Mouse (Mus musculus) bone marrow macrophage, adult 2 months (primary cell): ENCODE results near the gene Naa40. TPM values are rescaled to one million over a fixed set of nuclear protein-coding genes. Genes with fewer than 3 reads are reported as not detected.
A peak's percentile ranks its signal among the peaks of the same experiment; 100 is the strongest.

ENCODE experiments used
- H3K27ac ChIP-seq: 2 replicates; pipeline ENCODE4 v1.5.1; 2012; ENCODE audit warnings: low read depth, low read length; ENCODE audit not compliant: insufficient read depth
- H3K4me1 ChIP-seq: 2 replicates; pipeline ENCODE4 v1.6.1; 2012; ENCODE audit warnings: low read length; ENCODE audit not compliant: control insufficient read depth, insufficient read depth
- H3K4me3 ChIP-seq: 2 replicates; pipeline ENCODE4 v1.5.1; 2012; ENCODE audit warnings: mild to moderate bottlenecking, low read length, moderate library complexity; ENCODE audit not compliant: insufficient read depth
- CTCF ChIP-seq: IDR thresholded peaks from 2 replicates; pipeline ENCODE4 v1.5.1; 2012; ENCODE audit warnings: low read depth, mild to moderate bottlenecking, low read length, moderate library complexity
- POLR2A ChIP-seq: IDR thresholded peaks from 2 replicates; pipeline ENCODE4 v1.6.1; 2012; ENCODE audit warnings: mild to moderate bottlenecking, low read depth, low read length, borderline replicate concordance
- polyA plus RNA-seq: library from polyadenylated mRNA; stranded (reverse); fragments of >200 nt; gene quantifications from 2 replicates; pipeline ENCODE4 v1.2.4, GENCODE M21; 2012; ENCODE audit not compliant: missing spikeins, insufficient read depth, insufficient read length

The Naa40 gene
- polyA plus RNA-seq, 1 experiment: 27.4 TPM

GRCm38 (mm10) chr19:7199089-7199488 is 41.9 kb downstream of the Naa40 start:
- Histone ChIP-seq H3K4me1 (peaks cover 3% of the 10 kb centered on the region), H3K4me3 (no peak overlapping the region), H3K27ac (no peak overlapping the region)
- TF ChIP-seq CTCF: no peak
- TF ChIP-seq POLR2A: no peak

GRCm38 (mm10) chr19:7197445-7197844 is 43.5 kb downstream of the Naa40 start:
- TF ChIP-seq POLR2A: no peak
- TF ChIP-seq CTCF: no peak
- Histone ChIP-seq H3K27ac (no peak overlapping the region), H3K4me1 (no peaks in the 10 kb centered on the region), H3K4me3 (no peak overlapping the region)

DNA sequence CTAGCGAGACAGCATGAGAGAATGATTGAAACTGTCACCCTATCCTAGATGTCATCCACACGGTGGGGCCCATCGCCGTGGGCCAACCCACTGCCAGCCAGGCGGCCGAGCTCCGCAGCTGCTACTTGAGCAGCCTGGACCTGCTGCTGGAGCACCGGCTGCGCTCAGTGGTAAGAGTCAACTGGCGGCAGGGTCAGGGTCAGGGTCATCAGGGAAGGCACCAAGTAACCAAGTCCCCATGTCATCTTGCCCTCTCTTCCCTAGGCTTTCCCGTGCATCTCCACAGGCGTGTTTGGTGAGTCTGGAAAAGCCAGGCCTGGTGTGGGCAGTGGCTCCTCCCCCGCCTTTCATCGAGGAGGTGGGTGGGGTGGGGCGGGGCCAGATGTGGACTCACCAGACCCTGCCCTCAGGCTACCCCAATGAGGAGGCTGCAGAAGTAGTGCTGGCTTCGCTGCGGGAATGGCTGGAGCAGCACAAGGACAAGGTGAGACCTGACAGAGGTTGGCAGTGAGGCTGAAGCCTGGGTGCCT is 44.2 kb downstream of the Naa40 start:
- Histone ChIP-seq H3K4me1 (no peaks in the 10 kb centered on the region), H3K4me3 (no peak overlapping the region), H3K27ac (no peak overlapping the region)
- TF ChIP-seq CTCF: no peak
- no peak for TF ChIP-seq POLR2A

DNA sequence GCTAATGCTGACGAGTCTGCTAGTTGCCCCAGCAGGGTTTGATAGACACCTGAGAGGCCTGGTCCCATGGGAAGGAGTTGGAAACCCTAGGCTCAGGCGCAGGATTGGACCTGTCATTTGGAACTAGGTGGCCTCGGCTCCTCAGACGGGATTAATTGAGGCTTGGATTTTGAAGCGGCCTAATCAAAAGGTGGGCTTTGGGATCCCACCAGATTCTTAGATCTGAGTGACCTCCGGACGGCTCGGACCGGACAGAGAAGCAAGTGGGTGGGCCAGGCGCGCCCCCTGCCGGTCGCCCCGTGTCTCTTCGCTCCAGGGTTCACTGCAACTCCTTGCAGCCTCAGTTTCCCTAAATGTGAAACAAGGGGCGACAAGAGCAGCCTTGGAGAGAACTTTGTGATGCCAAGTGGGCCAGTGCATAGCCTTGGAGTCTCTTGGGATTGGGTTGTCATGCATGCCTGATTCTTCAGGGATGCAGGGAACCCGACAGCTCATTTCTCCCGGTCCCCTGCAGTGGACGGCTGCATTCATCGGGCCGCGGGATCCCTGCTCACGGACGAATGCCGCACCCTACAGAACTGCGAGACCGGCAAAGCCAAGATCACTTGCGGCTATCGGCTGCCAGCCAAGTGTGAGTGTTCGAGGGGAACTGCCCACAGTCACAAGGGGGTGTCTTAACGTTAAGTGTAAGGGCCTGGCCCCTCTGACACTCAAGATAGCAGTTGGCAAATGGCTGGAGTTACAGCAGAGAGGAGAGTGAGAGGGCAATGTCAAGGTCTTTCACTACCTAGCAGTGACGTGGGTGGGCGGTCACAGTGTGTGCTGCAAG is 44.9 kb downstream of the Naa40 start:
- TF ChIP-seq CTCF: peak; percentile 93
- no peak for TF ChIP-seq POLR2A
- no peak overlapping the region for H3K4me3 ChIP-seq
- H3K4me1 ChIP-seq: no peaks in the 10 kb centered on the region
- no peak overlapping the region for H3K27ac ChIP-seq

DNA sequence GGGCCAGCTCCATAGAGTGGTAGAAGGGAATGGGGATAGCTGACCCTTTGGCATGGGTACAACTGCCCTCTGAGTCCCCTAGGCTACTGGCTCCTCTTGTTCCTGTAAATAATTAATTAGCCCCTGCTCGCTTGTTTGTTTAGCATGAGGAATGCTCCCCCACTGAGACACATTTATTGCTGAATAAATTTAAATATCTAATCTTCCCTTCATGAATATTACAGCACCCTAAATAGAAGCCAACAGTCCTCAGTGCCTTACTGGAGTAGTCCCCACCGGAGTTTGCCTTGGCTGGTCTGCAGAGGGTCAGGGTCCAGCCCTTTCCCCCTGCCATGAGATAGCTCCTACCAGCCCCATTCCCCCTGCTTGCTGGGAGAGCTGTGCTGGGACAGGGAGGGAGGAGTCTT is 48.4 kb downstream of the Naa40 start:
- H3K4me1 ChIP-seq: no peaks in the 10 kb centered on the region
- no peak overlapping the region for H3K4me3 ChIP-seq
- H3K27ac ChIP-seq: no peak overlapping the region
- no peak for TF ChIP-seq CTCF
- no peak for TF ChIP-seq POLR2A

GRCm38 (mm10) chr19:7191639-7192038 is 49.3 kb downstream of the Naa40 start:
- Histone ChIP-seq H3K27ac (no peak overlapping the region), H3K4me1 (no peaks in the 10 kb centered on the region), H3K4me3 (no peak overlapping the region)
- TF ChIP-seq CTCF: no peak
- TF ChIP-seq POLR2A: no peak

- no peak overlapping the region for H3K27ac ChIP-seq
- TF ChIP-seq CTCF (no peak), POLR2A (no peak)
- H3K4me1 ChIP-seq: no peaks in the 10 kb centered on the region
- H3K4me3 ChIP-seq: no peak overlapping the region
Measured at GRCm38 (mm10) chr19:7190986-7191385, 50.0 kb downstream of the Naa40 start.

DNA sequence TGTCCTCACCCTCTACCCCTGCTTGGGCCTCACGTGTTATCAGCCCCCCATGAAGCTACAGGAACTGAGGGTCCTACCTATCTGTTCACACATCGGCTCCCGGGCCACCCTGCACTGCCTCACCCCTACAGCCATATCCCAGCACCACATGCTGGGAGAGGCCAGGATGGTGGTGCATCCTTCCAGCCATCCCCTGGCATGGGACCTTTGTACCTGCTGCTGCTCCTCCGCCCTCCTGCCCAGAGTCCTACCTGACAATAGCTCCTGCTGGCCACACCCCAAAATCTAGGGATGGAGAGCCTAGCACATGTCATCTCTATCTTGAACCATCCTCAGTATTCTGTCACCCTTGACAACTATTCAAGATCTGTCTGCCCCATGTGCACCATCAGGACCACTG is 52.0 kb downstream of the Naa40 start:
- no peak overlapping the region for H3K4me3 ChIP-seq
- H3K27ac ChIP-seq: no peak overlapping the region
- TF ChIP-seq CTCF: no peak
- TF ChIP-seq POLR2A: no peak
- H3K4me1 ChIP-seq: no peaks in the 10 kb centered on the region

- Histone ChIP-seq H3K4me1 (no peaks in the 10 kb centered on the region), H3K27ac (no peak overlapping the region), H3K4me3 (no peak overlapping the region)
- no peak for TF ChIP-seq POLR2A
- no peak for TF ChIP-seq CTCF
Measured at GRCm38 (mm10) chr19:7187157-7187556, 53.8 kb downstream of the Naa40 start.

- no peak overlapping the region for H3K4me3 ChIP-seq
- H3K27ac ChIP-seq: no peak overlapping the region
- no peak for TF ChIP-seq CTCF
- TF ChIP-seq POLR2A: no peak
- H3K4me1 ChIP-seq: no peaks in the 10 kb centered on the region
Measured at GRCm38 (mm10) chr19:7185715-7186291, 55.2 kb downstream of the Naa40 start.
